Mouse (Mus musculus) kidney, adult 2 months (tissue): ENCODE results near the gene Neu2.

ENCODE experiments used
- CTCF ChIP-seq: fragments of 200-500 bp; conservative IDR thresholded peaks from 2 replicates; pipeline ENCODE4 v1.5.1; 2011; ENCODE audit warnings: low read depth, mild to moderate bottlenecking, control low read depth, low read length, moderate library complexity, mixed read lengths; ENCODE audit not compliant: insufficient read depth, insufficient read length
- POLR2A ChIP-seq: fragments of 200-500 bp; IDR thresholded peaks from one replicate; pipeline ENCODE4 v1.6.1; 2011; ENCODE audit warnings: low read depth, low read length, control low read depth

DNA sequence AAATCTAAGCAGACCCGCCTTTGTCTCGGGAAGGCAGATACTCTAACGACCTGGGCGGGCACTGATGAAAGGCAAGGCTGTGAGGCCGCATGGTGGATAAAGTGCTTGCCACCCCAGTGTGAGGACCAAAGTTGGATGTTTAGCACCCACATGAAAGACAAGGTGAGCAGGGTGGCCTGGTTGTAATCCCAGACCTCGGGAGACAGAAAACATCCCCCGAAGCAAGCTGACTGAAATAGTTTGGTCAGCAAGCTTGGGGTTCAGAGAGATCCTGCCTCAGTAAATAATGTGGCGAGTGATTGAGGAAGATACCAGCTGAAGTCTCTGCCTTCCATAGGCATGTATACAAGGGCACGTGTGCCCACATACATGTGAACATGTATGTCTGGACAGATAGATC lies 42.2 kb upstream of the Neu2 start:
- TF ChIP-seq POLR2A (no peak), CTCF (no peak)
